Mouse (Mus musculus) myocyte (in vitro differentiated cells): ENCODE measurements around the gene Frmd8.

Source experiments
- CEBPB ChIP-seq: IDR thresholded peaks from 2 replicates; pipeline ENCODE4 v1.6.1; 2011; ENCODE audit warnings: mild to moderate bottlenecking, moderate library complexity; ENCODE audit not compliant: poor library complexity, insufficient read depth, severe bottlenecking
- E2F4 ChIP-seq: IDR thresholded peaks from one replicate; pipeline ENCODE4 v1.6.1; 2011; ENCODE audit warnings: mild to moderate bottlenecking, control low read depth, moderate library complexity; ENCODE audit not compliant: insufficient read depth
- MAX ChIP-seq: IDR thresholded peaks from one replicate; pipeline ENCODE4 v1.6.1; 2011; ENCODE audit warnings: low read depth, mild to moderate bottlenecking, control low read depth
- MYOG ChIP-seq, 3 experiments: IDR thresholded peaks; one replicate each; pipeline ENCODE4 v1.6.1; 2011; ENCODE audit warnings: control low read depth in 2 of 3, low read depth in 2 of 3, mild to moderate bottlenecking in 2 of 3; ENCODE audit not compliant: insufficient read length in 2 of 3, control insufficient read depth in 1 of 3, insufficient read depth in 1 of 3
- POLR2A ChIP-seq: IDR thresholded peaks from one replicate; pipeline ENCODE4 v1.6.1; 2011; ENCODE audit warnings: low read depth, mild to moderate bottlenecking, control low read depth, moderate library complexity; ENCODE audit not compliant: insufficient read length
- USF1 ChIP-seq: IDR thresholded peaks from one replicate; pipeline ENCODE4 v1.6.1; 2011; ENCODE audit warnings: low read depth, mild to moderate bottlenecking, control low read depth, moderate library complexity

GRCm38 (mm10) chr19:5921715-5922114 is 46.6 kb upstream of the Frmd8 start:
- TF ChIP-seq POLR2A (no peak), MAX (no peak), USF1 (no peak), CEBPB (no peak), MYOG (IDR thresholded peaks at IDR 0.05; ENCODE audit: control insufficient read depth in 1 of 3, insufficient read depth in 1 of 3, insufficient read length in 2 of 3, low read depth in 2 of 3) (no peak), E2F4 (no peak)
